Mouse (Mus musculus) midbrain, embryonic 14.5 days (tissue): ENCODE results near the gene Ntsr1. TPM values are rescaled to one million over a fixed set of nuclear protein-coding genes. Genes with fewer than 3 reads are reported as not detected.

ENCODE experiments used
- ATAC-seq: fragments of 200-750 bp; cut with Nextera tagmentation; 2 replicates; pipeline ENCODE4 v1.8.0; 2017; ENCODE audit warnings: moderate number of reproducible peaks, moderate library complexity; ENCODE audit not compliant: low FRiP score, low TSS enrichment
- DNase-seq: peaks from one replicate; pipeline ENCODE4 v3.0.0-alpha.2; 2015
- H3K27ac ChIP-seq: fragments of 300-500 bp; sonication (generic); replicated peaks from 2 replicates; pipeline ENCODE4 v1.5.1; 2014; ENCODE audit warnings: mild to moderate bottlenecking, low read depth, low read length, moderate library complexity
- H3K27me3 ChIP-seq: fragments of 300-500 bp; sonication (generic); 2 replicates; pipeline ENCODE4 v1.6.1; 2014; ENCODE audit warnings: low read length, control low read depth, mixed read lengths; ENCODE audit not compliant: control insufficient read depth, insufficient read depth
- H3K36me3 ChIP-seq: fragments of 300-500 bp; sonication (generic); 2 replicates; pipeline ENCODE4 v1.6.1; 2014; ENCODE audit warnings: low read length, control low read depth; ENCODE audit not compliant: control insufficient read depth, insufficient read depth
- H3K4me1 ChIP-seq: fragments of 300-500 bp; sonication (generic); 2 replicates; pipeline ENCODE4 v1.6.1; 2014; ENCODE audit warnings: mild to moderate bottlenecking, antibody characterized with exemption, low read length, control low read depth; ENCODE audit not compliant: control insufficient read depth, insufficient read depth
- H3K4me2 ChIP-seq: fragments of 300-500 bp; sonication (generic); 2 replicates; pipeline ENCODE4 v1.6.1; 2014; ENCODE audit warnings: mild to moderate bottlenecking, low read length, moderate library complexity
- H3K4me3 ChIP-seq: fragments of 300-500 bp; sonication (generic); replicated peaks from 2 replicates; pipeline ENCODE4 v1.5.1; 2014; ENCODE audit warnings: low read depth, low read length
- H3K9ac ChIP-seq: fragments of 300-500 bp; sonication (generic); replicated peaks from 2 replicates; pipeline ENCODE4 v1.6.1; 2014; ENCODE audit warnings: mild to moderate bottlenecking, low read length, moderate library complexity
- H3K9me3 ChIP-seq: fragments of 300-500 bp; sonication (generic); 2 replicates; pipeline ENCODE4 v1.6.1; 2016; ENCODE audit warnings: low read length, control low read depth, mixed read lengths; ENCODE audit not compliant: control insufficient read depth
- WGBS: fragments of 180-500 bp; shearing (Covaris S2); extraction: QIAGEN DNeasy Blood & Tissue Kit; methylation state at CpG from one replicate; pipeline ENCODE4 v1.1.7; 2014; 5-methylcytosine and 5-hydroxymethylcytosine counted together
- polyA plus RNA-seq: library from polyadenylated mRNA; unstranded; fragments of >200 nt; fragmentation: Nextera tagmentation; extraction: Ambion mirVana; gene quantifications from 2 replicates; pipeline ENCODE4 v1.2.1, GENCODE M21; 2014

Ntsr1 gene
- polyA plus RNA-seq, 1 experiment from 2014 or later, result 0.89 TPM

- H3K36me3 ChIP-seq, result no peaks in the 10 kb centered on the region
- no peaks in the 10 kb centered on the region for H3K27me3 ChIP-seq
- peak; percentile 72 for DNase-seq
- peak; percentile 53; the same call in 1 of the 2 replicates for ATAC-seq
- H3K4me1 ChIP-seq, result peaks cover 24% of the 10 kb centered on the region
- H3K9me3 ChIP-seq, result no peaks in the 10 kb centered on the region
- WGBS, result 4% methylated on average over 17 of the region's 17 CpGs
- H3K9ac ChIP-seq, result 0 out of 2 replicates have a peak overlapping the region, but pooled peaks have one; percentile 1
- peak overlapping the region; percentile 50; the same call in 1 of the 2 replicates for H3K27ac ChIP-seq
- 0 out of 2 replicates have a peak overlapping the region, but pooled peaks have one; percentile 7 for H3K4me3 ChIP-seq
- H3K4me2 ChIP-seq, result peak overlapping the region; percentile 45
Observed at GRCm38 (mm10) chr2:180488210-180488751, 11.5 kb upstream of the Ntsr1 start.

GRCm38 (mm10) chr2:180495906-180496305, 3.9 kb upstream of the Ntsr1 start:
- H3K27ac ChIP-seq, result no peak overlapping the region

GRCm38 (mm10) chr2:180500726-180501125, 950 bp downstream of the Ntsr1 start:
- peaks cover 57% of the 10 kb centered on the region for H3K27me3 ChIP-seq
- H3K4me1 ChIP-seq, result peaks cover 9% of the 10 kb centered on the region; the same call in 1 of the 2 replicates
- peak overlapping the region; percentile 69; the same call in 1 of the 2 replicates for H3K4me2 ChIP-seq
- H3K4me3 ChIP-seq, result no peak overlapping the region
- H3K9me3 ChIP-seq, result no peaks in the 10 kb centered on the region
- ATAC-seq, result no peak
- H3K9ac ChIP-seq, result no peak overlapping the region
- no peak for DNase-seq
- H3K36me3 ChIP-seq, result no peaks in the 10 kb centered on the region
- WGBS, result 47% methylated on average over 13 of the region's 13 CpGs
- no peak overlapping the region for H3K27ac ChIP-seq

More at GRCm38 (mm10) chr2:180495906-180496305, 3.9 kb upstream of the Ntsr1 start:
- Histone ChIP-seq H3K9me3 (no peaks in the 10 kb centered on the region), H3K4me1 (peaks cover 9% of the 10 kb centered on the region; the same call in 1 of the 2 replicates), H3K4me3 (no peak overlapping the region), H3K9ac (no peak overlapping the region), H3K36me3 (no peaks in the 10 kb centered on the region), H3K27me3 (peaks cover 28% of the 10 kb centered on the region), H3K4me2 (no peak overlapping the region)
- ATAC-seq (no peak), DNase-seq (no peak)
- 81% methylated on average over 8 of the region's 8 CpGs for WGBS

- Histone ChIP-seq H3K4me1 (peaks cover 10% of the 10 kb centered on the region; the same call in 1 of the 2 replicates), H3K36me3 (no peaks in the 10 kb centered on the region), H3K27ac (no peak overlapping the region), H3K9ac (no peak overlapping the region), H3K9me3 (no peaks in the 10 kb centered on the region), H3K4me3 (no peak overlapping the region), H3K27me3 (peaks cover 64% of the 10 kb centered on the region), H3K4me2 (no peak overlapping the region)
- 43% methylated on average over 9 of the region's 9 CpGs for WGBS
- no peak for DNase-seq
- no peak for ATAC-seq
Observed at GRCm38 (mm10) chr2:180501217-180501967, 1.6 kb downstream of the Ntsr1 start.

- Histone ChIP-seq H3K9me3 (no peaks in the 10 kb centered on the region), H3K4me3 (no peak overlapping the region), H3K4me1 (peaks cover 12% of the 10 kb centered on the region), H3K9ac (no peak overlapping the region), H3K4me2 (no peak overlapping the region), H3K36me3 (no peaks in the 10 kb centered on the region), H3K27me3 (peaks cover 40% of the 10 kb centered on the region; the same call in 1 of the 2 replicates), H3K27ac (no peak overlapping the region)
- no peak for DNase-seq
- 45% methylated on average over 5 of the region's 5 CpGs for WGBS
- ATAC-seq, result no peak
Observed at GRCm38 (mm10) chr2:180506281-180506680, 6.5 kb downstream of the Ntsr1 start.

GRCm38 (mm10) chr2:180508455-180509115, 8.8 kb downstream of the Ntsr1 start:
- Histone ChIP-seq H3K4me3 (no peak overlapping the region), H3K27me3 (peaks cover 29% of the 10 kb centered on the region; the same call in 1 of the 2 replicates), H3K4me2 (peak overlapping the region; percentile 8; the same call in 1 of the 2 replicates), H3K36me3 (no peaks in the 10 kb centered on the region), H3K9me3 (no peaks in the 10 kb centered on the region), H3K4me1 (peaks cover 12% of the 10 kb centered on the region), H3K27ac (0 out of 2 replicates have a peak overlapping the region, but pooled peaks have one; percentile 5), H3K9ac (no peak overlapping the region)
- no peak; the same call in 1 of the 2 replicates for ATAC-seq
- peak; percentile 72 for DNase-seq
- 26% methylated on average over 14 of the region's 14 CpGs for WGBS

GRCm38 (mm10) chr2:180510867-180511266, 11.1 kb downstream of the Ntsr1 start:
- peaks cover 12% of the 10 kb centered on the region for H3K4me1 ChIP-seq
- H3K27ac ChIP-seq, result no peak overlapping the region
- DNase-seq, result no peak
- no peaks in the 10 kb centered on the region for H3K9me3 ChIP-seq
- H3K27me3 ChIP-seq, result peaks cover 19% of the 10 kb centered on the region; the same call in 1 of the 2 replicates
- ATAC-seq, result no peak
- 87% methylated on average over 5 of the region's 5 CpGs for WGBS
- H3K36me3 ChIP-seq, result no peaks in the 10 kb centered on the region
- no peak overlapping the region for H3K4me2 ChIP-seq
- H3K4me3 ChIP-seq, result no peak overlapping the region
- no peak overlapping the region for H3K9ac ChIP-seq

GRCm38 (mm10) chr2:180511875-180512661, 12.3 kb downstream of the Ntsr1 start:
- H3K27me3 ChIP-seq, result peaks cover 11% of the 10 kb centered on the region; the same call in 1 of the 2 replicates
- DNase-seq, result no peak
- WGBS, result 79% methylated on average over 13 of the region's 13 CpGs
- H3K36me3 ChIP-seq, result no peaks in the 10 kb centered on the region
- no peak overlapping the region for H3K4me2 ChIP-seq
- H3K4me3 ChIP-seq, result no peak overlapping the region
- no peaks in the 10 kb centered on the region for H3K9me3 ChIP-seq
- no peak overlapping the region for H3K27ac ChIP-seq
- peaks cover 9% of the 10 kb centered on the region for H3K4me1 ChIP-seq
- no peak overlapping the region for H3K9ac ChIP-seq
- ATAC-seq, result no peak
